Comparison of ENCODE assay signal across 10 mouse cellular contexts in the genomic region with DNA sequence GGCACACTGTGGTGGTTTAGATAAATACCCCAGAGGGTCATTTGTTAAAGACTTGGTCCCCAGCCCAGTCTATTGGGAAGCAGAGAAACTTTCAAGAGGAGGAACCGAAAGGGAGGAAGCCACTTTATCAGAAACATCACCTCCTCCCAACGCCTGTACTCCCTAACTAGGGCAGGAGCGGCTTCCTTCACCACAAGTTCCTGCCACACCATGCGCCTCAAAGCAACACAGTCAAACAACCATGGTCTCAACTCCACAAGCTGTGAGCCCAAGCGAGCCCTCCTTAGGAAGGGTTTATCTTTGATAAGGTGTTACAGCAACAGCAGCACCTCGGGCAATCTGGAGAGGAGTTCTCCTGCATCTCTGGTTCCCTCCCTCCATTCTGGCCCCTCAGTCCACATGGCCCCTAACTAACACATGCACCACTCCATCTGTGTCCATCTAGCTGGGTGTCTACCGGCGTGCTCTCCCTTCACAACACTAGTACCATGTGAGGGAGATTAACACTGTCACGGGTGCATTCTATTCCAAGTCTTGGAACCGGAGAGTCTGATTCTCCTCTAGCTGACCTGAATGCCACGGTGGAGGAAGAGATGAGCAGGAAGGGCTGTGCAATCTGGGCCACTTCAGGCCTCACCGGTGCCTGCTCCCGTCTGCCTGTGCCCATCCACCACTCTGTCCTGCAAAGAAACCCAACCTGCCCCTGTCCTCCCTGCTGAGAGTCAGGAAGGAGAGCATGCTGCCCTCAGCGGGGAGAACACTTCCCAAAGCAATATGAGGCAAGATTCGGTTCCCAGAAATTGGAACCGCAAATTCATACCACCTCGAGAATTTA.
DNase-seq lines count a peak whose midpoint lies in the region; ATAC-seq and TF ChIP-seq lines count a peak whose summit lies in the region.
"Had no signal": no experiment of that assay in that cellular context is flagged by ENCODE, and none has a peak within 500 bp of the region (broad histone marks: within the 10 kb centered on the region; RNA-seq: fewer than 3 reads in every experiment).

No protein-coding gene starts in this region.

- peaks cover 45% of the 10 kb centered on the region for H3K4me1 ChIP-seq in heart, embryonic 13.5 days
- H3K4me1 ChIP-seq in bone marrow, adult 2 months (ENCODE audit: control insufficient read depth, insufficient read depth, low read length): peaks cover 2% of the 10 kb centered on the region; the same call in 1 of the 2 replicates

- ATAC-seq in heart, embryonic 13.5 days (ENCODE audit: extremely low read depth, insufficient number of reproducible peaks, low FRiP score, low TSS enrichment): no peak
- peak; percentile 87 for ATAC-seq in granulocyte monocyte progenitor cell, adult 5-6 weeks (replicated peaks; ENCODE audit: poor library complexity, severe bottlenecking)

- H3K27me3 ChIP-seq in heart, embryonic 13.5 days (replicated peaks): no peaks in the 10 kb centered on the region

- DNase-seq in heart, adult 9 months (ENCODE audit: low spot score in 2 of 2): no peak
- DNase-seq in naive thymus-derived CD4-positive, alpha-beta T cell, adult 2 months (ENCODE audit: low read depth): peak; percentile 41
- no peak for DNase-seq in gastrocnemius, postnatal 14 days
- no peak for DNase-seq in adipocyte (ENCODE audit: low spot score)
- DNase-seq in testis, postnatal 10 days (ENCODE audit: low spot score): no peak
- DNase-seq: adrenal gland, adult 8-10 months; kidney, postnatal 36 days had no signal

- TF ChIP-seq POLR2A in bone marrow, adult 2 months (IDR thresholded peaks at IDR 0.05; ENCODE audit: borderline replicate concordance, control insufficient read depth, low read depth, low read length): no peak

- H3K27ac ChIP-seq in heart, embryonic 13.5 days (replicated peaks): no peak overlapping the region
- H3K27ac ChIP-seq in bone marrow, adult 2 months (ENCODE audit: control insufficient read depth, insufficient read depth, low read depth, low read length, poor library complexity): 0 out of 2 replicates have a peak overlapping the region, but pooled peaks have one; percentile 9

- intact Hi-C loops in gastrocnemius, postnatal 14 days (cut with DNase I; ENCODE audit: low total_unique reads): no loop called here

- no peak for TF ChIP-seq CTCF in bone marrow, adult 2 months (IDR thresholded peaks at IDR 0.05; ENCODE audit: control insufficient read depth, insufficient read depth, low read length)

- H3K9ac ChIP-seq in heart, embryonic 13.5 days: 0 out of 2 replicates have a peak overlapping the region, but pooled peaks have one; percentile 28

- H3K4me2 ChIP-seq in heart, embryonic 13.5 days: no peak overlapping the region

- H3K36me3 ChIP-seq in heart, embryonic 13.5 days: peaks cover 2% of the 10 kb centered on the region; the same call in 1 of the 2 replicates

- 0 out of 2 replicates have a peak, but pooled peaks cover 4% of the 10 kb centered on the region for H3K9me3 ChIP-seq in heart, embryonic 13.5 days

- WGBS in heart, embryonic 13.5 days: 66% methylated on average over 17 of the region's 17 CpGs
- WGBS in bone marrow, adult 2 months: 28% methylated on average over 17 of the region's 17 CpGs

- H3K4me3 ChIP-seq in heart, embryonic 13.5 days: no peak overlapping the region
- no peak overlapping the region for H3K4me3 ChIP-seq in bone marrow, adult 2 months (replicated peaks; ENCODE audit: control insufficient read depth, low read depth, low read length)
